Mouse (Mus musculus) G1E (cell line): Measurements from ENCODE around the gene Taldo1.
A peak's percentile ranks its signal among the peaks of the same experiment; 100 is the strongest.

Experiments
- CTCF ChIP-seq: IDR thresholded peaks from 2 replicates; pipeline ENCODE4 v1.5.1; 2012; ENCODE audit warnings: low read depth, low read length, inconsistent platforms, mixed read lengths
- GATA1 ChIP-seq: IDR thresholded peaks from 2 replicates; pipeline ENCODE4 v1.6.1; 2012; ENCODE audit warnings: borderline replicate concordance, low read length, inconsistent platforms, mixed read lengths
- GATA2 ChIP-seq: IDR thresholded peaks from 2 replicates; pipeline ENCODE4 v1.6.1; 2012; ENCODE audit warnings: low read depth, low read length, inconsistent platforms, borderline replicate concordance
- POLR2AphosphoS5 ChIP-seq: IDR thresholded peaks from 2 replicates; pipeline ENCODE4 v1.6.1; 2012; ENCODE audit warnings: low read depth, low read length, inconsistent platforms; ENCODE audit not compliant: insufficient replicate concordance
- TAL1 ChIP-seq: conservative IDR thresholded peaks from 2 replicates; pipeline ENCODE4 v1.6.1; 2012; ENCODE audit warnings: low read depth, low read length, inconsistent platforms, mixed read lengths

GRCm38 (mm10) chr7:141403305-141403704, 11.3 kb downstream of the Taldo1 start:
- TF ChIP-seq CTCF (peak; percentile 79), POLR2AphosphoS5 (no peak), GATA1 (no peak), GATA2 (no peak), TAL1 (no peak)
